Mouse (Mus musculus): Measurements from ENCODE around the gene Cacna1c. TPM values are rescaled to one million over a fixed set of nuclear protein-coding genes. Genes with fewer than 3 reads are reported as not detected.
A peak's percentile ranks its signal among the peaks of the same experiment; 100 is the strongest.

Gene Cacna1c
- polyA plus RNA-seq, 1 experiment from 2014 or later = 3.2 TPM

GRCm38 (mm10) chr6:118621406-118621805 is 574.8 kb downstream of the Cacna1c start:
- no peak for DNase-seq (ENCODE audit: low spot score)
- WGBS = 88% methylated on average over 3 of the region's 3 CpGs
- H3K4me3 ChIP-seq (ENCODE audit: low read depth, low read length) = no peak overlapping the region

GRCm38 (mm10) chr6:118608906-118609305 is 587.3 kb downstream of the Cacna1c start:
- H3K36me3 ChIP-seq (ENCODE audit: control insufficient read depth, insufficient read depth, low read length) = 0 out of 2 replicates have a peak, but pooled peaks cover 10% of the 10 kb centered on the region
- H3K27ac ChIP-seq (ENCODE audit: low read depth, low read length) = no peak overlapping the region
- no peaks in the 10 kb centered on the region for H3K4me1 ChIP-seq (ENCODE audit: control insufficient read depth, insufficient read depth, low read length)
- no peak overlapping the region for H3K9ac ChIP-seq (ENCODE audit: low read length)
- no peak for DNase-seq (ENCODE audit: low spot score)
- H3K27me3 ChIP-seq (replicated peaks; ENCODE audit: control insufficient read depth, insufficient read depth, low read length) = no peaks in the 10 kb centered on the region
- no peak for ATAC-seq
- no peak overlapping the region for H3K4me3 ChIP-seq (ENCODE audit: low read depth, low read length)
- H3K9me3 ChIP-seq (replicated peaks; ENCODE audit: control insufficient read depth, low read length) = no peaks in the 10 kb centered on the region
- 71% methylated on average over 6 of the region's 6 CpGs for WGBS
- no peak overlapping the region for H3K4me2 ChIP-seq (ENCODE audit: low read length)

More at GRCm38 (mm10) chr6:118621406-118621805, 574.8 kb downstream of the Cacna1c start:
- Histone ChIP-seq H3K36me3 (ENCODE audit: control insufficient read depth, insufficient read depth, low read length) (no peaks in the 10 kb centered on the region), H3K4me1 (ENCODE audit: control insufficient read depth, insufficient read depth, low read length) (no peaks in the 10 kb centered on the region), H3K4me2 (ENCODE audit: low read length) (no peak overlapping the region), H3K27me3 (replicated peaks; ENCODE audit: control insufficient read depth, insufficient read depth, low read length) (no peaks in the 10 kb centered on the region), H3K9ac (ENCODE audit: low read length) (no peak overlapping the region), H3K9me3 (replicated peaks; ENCODE audit: control insufficient read depth, low read length) (no peaks in the 10 kb centered on the region), H3K27ac (ENCODE audit: low read depth, low read length) (no peak overlapping the region)
- no peak for ATAC-seq

GRCm38 (mm10) chr6:118605974-118606373 is 590.2 kb downstream of the Cacna1c start:
- Histone ChIP-seq H3K4me1 (ENCODE audit: control insufficient read depth, insufficient read depth, low read length) (no peaks in the 10 kb centered on the region), H3K27me3 (replicated peaks; ENCODE audit: control insufficient read depth, insufficient read depth, low read length) (no peaks in the 10 kb centered on the region), H3K9ac (ENCODE audit: low read length) (no peak overlapping the region), H3K4me2 (ENCODE audit: low read length) (no peak overlapping the region), H3K9me3 (replicated peaks; ENCODE audit: control insufficient read depth, low read length) (no peaks in the 10 kb centered on the region), H3K4me3 (ENCODE audit: low read depth, low read length) (no peak overlapping the region), H3K36me3 (ENCODE audit: control insufficient read depth, insufficient read depth, low read length) (0 out of 2 replicates have a peak, but pooled peaks cover 10% of the 10 kb centered on the region), H3K27ac (ENCODE audit: low read depth, low read length) (no peak overlapping the region)
- DNase-seq (ENCODE audit: low spot score) (no peak), ATAC-seq (no peak)
- WGBS = 77% methylated on average over 7 of the region's 7 CpGs

- ATAC-seq (no peak), DNase-seq (ENCODE audit: low spot score) (no peak)
- Histone ChIP-seq H3K27ac (ENCODE audit: low read depth, low read length) (no peak overlapping the region), H3K4me1 (ENCODE audit: control insufficient read depth, insufficient read depth, low read length) (no peaks in the 10 kb centered on the region), H3K9me3 (replicated peaks; ENCODE audit: control insufficient read depth, low read length) (no peaks in the 10 kb centered on the region), H3K27me3 (replicated peaks; ENCODE audit: control insufficient read depth, insufficient read depth, low read length) (no peaks in the 10 kb centered on the region), H3K4me3 (ENCODE audit: low read depth, low read length) (no peak overlapping the region), H3K9ac (ENCODE audit: low read length) (no peak overlapping the region), H3K4me2 (ENCODE audit: low read length) (no peak overlapping the region), H3K36me3 (ENCODE audit: control insufficient read depth, insufficient read depth, low read length) (0 out of 2 replicates have a peak, but pooled peaks cover 1% of the 10 kb centered on the region)
- 91% methylated on average over 7 of the region's 7 CpGs for WGBS
Measured at GRCm38 (mm10) chr6:118603825-118604224, 592.4 kb downstream of the Cacna1c start.

- DNase-seq (ENCODE audit: low spot score) (peak; percentile 13), ATAC-seq (no peak)
Measured at GRCm38 (mm10) chr6:118595681-118596055, 600.5 kb downstream of the Cacna1c start.

GRCm38 (mm10) chr6:118594833-118595680 is 601.2 kb downstream of the Cacna1c start:
- Histone ChIP-seq H3K4me2 (ENCODE audit: low read length) (no peak overlapping the region), H3K4me1 (ENCODE audit: control insufficient read depth, insufficient read depth, low read length) (peaks cover 18% of the 10 kb centered on the region), H3K27me3 (replicated peaks; ENCODE audit: control insufficient read depth, insufficient read depth, low read length) (no peaks in the 10 kb centered on the region; the same call in 1 of the 2 replicates), H3K36me3 (ENCODE audit: control insufficient read depth, insufficient read depth, low read length) (no peaks in the 10 kb centered on the region), H3K4me3 (ENCODE audit: low read depth, low read length) (no peak overlapping the region), H3K9me3 (replicated peaks; ENCODE audit: control insufficient read depth, low read length) (no peaks in the 10 kb centered on the region), H3K27ac (ENCODE audit: low read depth, low read length) (no peak overlapping the region), H3K9ac (ENCODE audit: low read length) (no peak overlapping the region)
- WGBS = 68% methylated on average over 10 of the region's 10 CpGs
- DNase-seq (ENCODE audit: low spot score) (peak; percentile 43), ATAC-seq (no peak)

More at GRCm38 (mm10) chr6:118595681-118596055, 600.5 kb downstream of the Cacna1c start:
- no peak overlapping the region for H3K9ac ChIP-seq (ENCODE audit: low read length)
- 63% methylated on average over 9 of the region's 9 CpGs for WGBS
- H3K4me3 ChIP-seq (ENCODE audit: low read depth, low read length) = no peak overlapping the region
- no peaks in the 10 kb centered on the region for H3K9me3 ChIP-seq (replicated peaks; ENCODE audit: control insufficient read depth, low read length)
- H3K4me1 ChIP-seq (ENCODE audit: control insufficient read depth, insufficient read depth, low read length) = peaks cover 18% of the 10 kb centered on the region
- no peak overlapping the region for H3K4me2 ChIP-seq (ENCODE audit: low read length)
- H3K27me3 ChIP-seq (replicated peaks; ENCODE audit: control insufficient read depth, insufficient read depth, low read length) = no peaks in the 10 kb centered on the region; the same call in 1 of the 2 replicates
- H3K27ac ChIP-seq (ENCODE audit: low read depth, low read length) = no peak overlapping the region
- no peaks in the 10 kb centered on the region for H3K36me3 ChIP-seq (ENCODE audit: control insufficient read depth, insufficient read depth, low read length)

GRCm38 (mm10) chr6:118594070-118594469 is 602.1 kb downstream of the Cacna1c start:
- 35% methylated on average over 10 of the region's 10 CpGs for WGBS
- Histone ChIP-seq H3K27me3 (replicated peaks; ENCODE audit: control insufficient read depth, insufficient read depth, low read length) (no peaks in the 10 kb centered on the region; the same call in 1 of the 2 replicates), H3K9me3 (replicated peaks; ENCODE audit: control insufficient read depth, low read length) (no peaks in the 10 kb centered on the region), H3K4me3 (ENCODE audit: low read depth, low read length) (peak overlapping the region; percentile 29), H3K36me3 (ENCODE audit: control insufficient read depth, insufficient read depth, low read length) (no peaks in the 10 kb centered on the region), H3K9ac (ENCODE audit: low read length) (peak overlapping the region; percentile 57; the same call in 1 of the 2 replicates), H3K4me2 (ENCODE audit: low read length) (peak overlapping the region; percentile 58), H3K27ac (ENCODE audit: low read depth, low read length) (no peak overlapping the region; the same call in 1 of the 2 replicates), H3K4me1 (ENCODE audit: control insufficient read depth, insufficient read depth, low read length) (peaks cover 18% of the 10 kb centered on the region)
- ATAC-seq (peak; percentile 45; the same call in 1 of the 2 replicates), DNase-seq (ENCODE audit: low spot score) (peak; percentile 9)

- WGBS = under 1% methylated on average over 34 of the region's 34 CpGs
- no peaks in the 10 kb centered on the region for H3K36me3 ChIP-seq (ENCODE audit: control insufficient read depth, insufficient read depth, low read length)
- no peak overlapping the region for H3K27ac ChIP-seq (ENCODE audit: low read depth, low read length)
- peak; percentile 77 for ATAC-seq
- no peaks in the 10 kb centered on the region for H3K9me3 ChIP-seq (replicated peaks; ENCODE audit: control insufficient read depth, low read length)
- DNase-seq (ENCODE audit: low spot score) = peak; percentile 49
- H3K9ac ChIP-seq (ENCODE audit: low read length) = peak overlapping the region; percentile 57
- H3K27me3 ChIP-seq (replicated peaks; ENCODE audit: control insufficient read depth, insufficient read depth, low read length) = no peaks in the 10 kb centered on the region; the same call in 1 of the 2 replicates
- H3K4me2 ChIP-seq (ENCODE audit: low read length) = peak overlapping the region; percentile 58
- H3K4me1 ChIP-seq (ENCODE audit: control insufficient read depth, insufficient read depth, low read length) = peaks cover 18% of the 10 kb centered on the region
- H3K4me3 ChIP-seq (ENCODE audit: low read depth, low read length) = peak overlapping the region; percentile 29
Measured at GRCm38 (mm10) chr6:118593377-118594061, 602.7 kb downstream of the Cacna1c start.

Data from forebrain, embryonic 14.5 days (tissue).